Mouse (Mus musculus) embryonic facial prominence, embryonic 14.5 days (tissue): ENCODE measurements around the gene Polr3h. TPM values are rescaled to one million over a fixed set of nuclear protein-coding genes. Genes with fewer than 3 reads are reported as not detected.
A peak's percentile ranks its signal among the peaks of the same experiment; 100 is the strongest.
"Not testable (repeated sequence)": the region's sequence is repeated elsewhere in the genome, so short reads cannot be mapped to it uniquely, and the experiment has no call there.

Source experiments
- ATAC-seq: fragments of 200-750 bp; cut with Nextera tagmentation; 2 replicates; pipeline ENCODE4 v1.8.0; 2017; ENCODE audit warnings: low read depth, moderate number of reproducible peaks, moderate TSS enrichment
- DNase-seq: peaks from one replicate; pipeline ENCODE4 v3.0.0-alpha.2; 2015; ENCODE audit warnings: low spot score
- H3K27ac ChIP-seq: fragments of 300-500 bp; sonication (generic); replicated peaks from 2 replicates; pipeline ENCODE4 v1.5.1; 2014; ENCODE audit warnings: low read depth, mild to moderate bottlenecking, low read length, moderate library complexity
- H3K27me3 ChIP-seq: fragments of 300-500 bp; sonication (generic); replicated peaks from 2 replicates; pipeline ENCODE4 v1.6.1; 2014; ENCODE audit warnings: low read length; ENCODE audit not compliant: control insufficient read depth, insufficient read depth
- H3K36me3 ChIP-seq: fragments of 300-500 bp; sonication (generic); 2 replicates; pipeline ENCODE4 v1.6.1; 2014; ENCODE audit warnings: low read length, mixed read lengths; ENCODE audit not compliant: control insufficient read depth, insufficient read depth
- H3K4me1 ChIP-seq: fragments of 300-500 bp; sonication (generic); 2 replicates; pipeline ENCODE4 v1.6.1; 2014; ENCODE audit warnings: antibody characterized with exemption, low read length; ENCODE audit not compliant: control insufficient read depth, insufficient read depth
- H3K4me2 ChIP-seq: fragments of 300-500 bp; sonication (generic); 2 replicates; pipeline ENCODE4 v1.6.1; 2014; ENCODE audit warnings: low read depth, mild to moderate bottlenecking, low read length, moderate library complexity, mixed read lengths
- H3K4me3 ChIP-seq: fragments of 300-500 bp; sonication (generic); 2 replicates; pipeline ENCODE4 v1.5.1; 2014; ENCODE audit warnings: low read depth, mild to moderate bottlenecking, low read length
- H3K9ac ChIP-seq: fragments of 300-500 bp; sonication (generic); 2 replicates; pipeline ENCODE4 v1.6.1; 2014; ENCODE audit warnings: low read depth, mild to moderate bottlenecking, low read length, moderate library complexity, mixed read lengths
- H3K9me3 ChIP-seq: fragments of 300-500 bp; sonication (generic); 2 replicates; pipeline ENCODE4 v1.6.1; 2016; ENCODE audit warnings: low read length; ENCODE audit not compliant: control insufficient read depth
- WGBS: fragments of 180-500 bp; shearing (Covaris S2); extraction: QIAGEN DNeasy Blood & Tissue Kit; methylation state at CpG from one replicate; pipeline ENCODE4 v1.1.7; 2014; 5-methylcytosine and 5-hydroxymethylcytosine counted together
- polyA plus RNA-seq: library from polyadenylated mRNA; unstranded; fragments of >200 nt; fragmentation: Nextera tagmentation; extraction: Ambion mirVana; gene quantifications from 2 replicates; pipeline ENCODE4 v1.2.1, GENCODE M21; 2014

Gene Polr3h
- polyA plus RNA-seq: 70.4 and 72.6 TPM in 2 replicates

DNA sequence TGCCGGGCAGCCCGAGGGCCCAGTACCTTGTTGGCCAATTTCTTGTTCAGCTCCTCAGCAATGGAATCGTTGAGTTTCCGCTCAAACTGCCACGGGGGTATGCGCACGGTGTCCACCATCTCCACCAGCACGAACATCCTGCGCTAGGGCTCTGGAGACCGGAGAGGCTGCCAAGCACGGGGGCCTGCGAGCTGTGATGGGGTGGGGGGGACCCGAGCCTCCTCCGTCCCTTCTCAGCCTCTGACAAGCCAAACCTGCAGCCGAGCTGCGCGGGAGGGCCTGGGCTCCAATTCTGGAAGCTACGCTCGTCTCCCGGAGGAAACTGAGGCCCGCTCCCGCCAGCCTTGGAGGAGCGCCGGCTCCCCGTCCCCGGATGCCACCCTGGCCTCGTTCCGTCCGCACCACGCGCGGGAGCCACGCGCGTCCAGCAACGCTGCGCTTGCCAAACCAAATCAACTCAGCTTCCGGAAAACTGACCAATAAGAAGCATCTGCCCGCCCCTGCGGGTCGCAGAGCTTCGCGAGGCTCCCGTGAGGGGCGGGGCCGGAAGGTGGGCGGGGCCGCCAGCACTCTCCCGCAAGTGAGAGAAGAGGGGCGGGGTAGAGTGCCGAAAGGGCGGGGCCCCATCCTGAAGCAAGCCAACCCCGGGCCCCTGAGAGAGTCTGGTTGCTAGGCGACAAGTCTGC lies at the start of gene Polr3h:
TSS of gene Polr3h (minus strand) at position 481 of the 686 bp plus-strand sequence.
- no peaks in the 10 kb centered on the region for H3K9me3 ChIP-seq
- peak; percentile 96 for ATAC-seq

DNA sequence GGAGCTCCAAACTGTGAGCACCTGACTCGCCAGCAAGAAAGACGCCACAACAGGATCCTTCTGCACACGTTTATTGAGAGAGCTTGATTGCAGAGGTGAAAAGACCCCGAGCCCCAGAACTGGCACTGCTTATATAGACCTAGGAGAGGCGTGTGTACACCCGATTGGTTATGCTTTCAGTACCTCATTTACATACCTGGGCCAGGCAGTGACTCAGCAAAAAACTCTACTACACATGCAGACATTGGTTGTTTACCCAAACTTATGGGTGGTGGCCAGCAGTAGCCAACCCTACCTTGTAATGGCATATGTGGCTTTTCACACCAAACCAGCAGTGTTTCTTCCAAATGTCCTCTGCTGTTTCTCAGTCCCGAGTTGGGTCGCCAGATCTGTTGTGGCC lies 49.1 kb upstream of the Polr3h start:
- not testable (repeated sequence) for H3K9me3 ChIP-seq, H3K27me3 ChIP-seq, DNase-seq, H3K9ac ChIP-seq, H3K4me1 ChIP-seq, H3K4me2 ChIP-seq, H3K27ac ChIP-seq, H3K4me3 ChIP-seq, H3K36me3 ChIP-seq, ATAC-seq
- 94% methylated on average over 8 of the region's 8 CpGs for WGBS

More for the DNA sequence above, at the start of gene Polr3h:
- Histone ChIP-seq H3K9ac (peak within 1 kb of the TSS; percentile 79), H3K4me1 (peaks cover 12% of the 10 kb centered on the region), H3K36me3 (no peaks in the 10 kb centered on the region), H3K27ac (peak within 1 kb of the TSS; percentile 77), H3K4me2 (peak within 1 kb of the TSS; percentile 92), H3K27me3 (no peaks in the 10 kb centered on the region), H3K4me3 (peak within 1 kb of the TSS; percentile 79)
- peak; percentile 98 for DNase-seq
- under 1% methylated on average over 40 of the region's 54 CpGs for WGBS

DNA sequence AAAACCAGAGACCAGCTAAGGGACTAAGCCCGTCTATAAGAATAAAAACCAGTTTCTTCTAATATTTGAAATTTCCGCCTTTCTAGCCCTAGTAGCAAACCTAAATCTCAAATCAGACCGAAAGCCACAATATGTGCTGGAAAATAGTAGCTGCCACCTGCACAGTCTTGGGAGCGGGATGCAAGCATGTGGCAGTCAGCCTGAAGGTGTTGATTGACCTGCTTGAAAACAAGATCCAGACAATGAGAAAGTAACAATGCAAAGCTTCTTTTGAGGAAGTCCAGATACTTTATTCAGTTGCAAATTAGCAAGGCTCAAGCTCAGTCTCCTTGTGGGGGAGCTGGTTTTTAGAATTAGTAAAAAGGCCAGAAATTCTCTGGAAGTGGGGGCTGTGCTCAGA lies 44.5 kb upstream of the Polr3h start:
- not testable (repeated sequence) for H3K4me1 ChIP-seq, H3K4me3 ChIP-seq, ATAC-seq, H3K9me3 ChIP-seq, DNase-seq, H3K4me2 ChIP-seq, H3K27ac ChIP-seq, H3K9ac ChIP-seq, H3K36me3 ChIP-seq, H3K27me3 ChIP-seq
- WGBS: 90% methylated on average over 4 of the region's 4 CpGs

DNA sequence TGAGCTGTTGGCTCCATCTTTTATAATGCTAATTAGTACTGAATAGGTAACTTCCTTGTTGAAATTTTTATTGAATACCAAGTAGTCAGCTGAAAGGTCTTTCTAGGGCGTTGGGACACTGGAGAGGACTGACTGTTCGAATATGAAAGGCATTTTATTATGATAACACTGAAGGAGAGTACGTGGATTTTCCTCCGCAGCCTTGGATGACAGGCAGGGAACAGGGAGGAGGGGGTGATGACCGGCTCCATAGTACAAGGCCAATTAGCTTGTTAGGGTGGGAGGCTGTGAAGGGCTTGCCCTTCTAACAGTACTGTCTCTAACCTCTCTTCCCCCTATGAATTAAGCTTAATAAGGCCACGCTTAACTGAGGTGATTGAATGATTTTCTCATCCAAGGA lies 43.6 kb upstream of the Polr3h start:
- not testable (repeated sequence) for H3K36me3 ChIP-seq, ATAC-seq, DNase-seq, H3K27me3 ChIP-seq, H3K9me3 ChIP-seq, H3K4me3 ChIP-seq, H3K9ac ChIP-seq, H3K4me2 ChIP-seq, H3K27ac ChIP-seq, H3K4me1 ChIP-seq
- 72% methylated on average over 6 of the region's 6 CpGs for WGBS

DNA sequence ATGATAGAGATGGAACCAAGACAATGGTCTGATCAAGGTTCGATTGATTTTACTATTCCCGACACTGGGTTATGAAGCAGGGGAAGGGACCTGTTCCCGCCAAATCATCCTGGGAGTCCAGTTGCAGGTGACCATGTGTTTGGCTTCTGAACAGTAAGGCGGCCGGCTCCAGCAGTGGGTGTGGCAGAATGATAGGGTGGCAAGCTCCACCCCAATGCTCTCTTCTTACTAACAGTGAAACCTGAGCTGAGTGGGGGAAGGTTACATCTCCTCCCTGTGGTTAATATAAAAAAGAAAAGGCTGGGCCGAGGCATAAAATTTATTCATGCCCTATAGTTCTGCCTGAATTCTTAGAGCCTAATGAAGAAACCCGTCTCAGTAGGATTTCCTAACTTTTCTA lies 43.1 kb upstream of the Polr3h start:
- H3K9ac ChIP-seq: no peak overlapping the region
- no peaks in the 10 kb centered on the region for H3K36me3 ChIP-seq
- 52% methylated on average over 7 of the region's 7 CpGs for WGBS
- DNase-seq: peak; percentile 42
- no peaks in the 10 kb centered on the region for H3K4me1 ChIP-seq
- no peak overlapping the region for H3K27ac ChIP-seq
- no peak overlapping the region for H3K4me3 ChIP-seq
- H3K9me3 ChIP-seq: peaks cover 8% of the 10 kb centered on the region
- H3K27me3 ChIP-seq: no peaks in the 10 kb centered on the region
- ATAC-seq: no peak
- H3K4me2 ChIP-seq: no peak overlapping the region

DNA sequence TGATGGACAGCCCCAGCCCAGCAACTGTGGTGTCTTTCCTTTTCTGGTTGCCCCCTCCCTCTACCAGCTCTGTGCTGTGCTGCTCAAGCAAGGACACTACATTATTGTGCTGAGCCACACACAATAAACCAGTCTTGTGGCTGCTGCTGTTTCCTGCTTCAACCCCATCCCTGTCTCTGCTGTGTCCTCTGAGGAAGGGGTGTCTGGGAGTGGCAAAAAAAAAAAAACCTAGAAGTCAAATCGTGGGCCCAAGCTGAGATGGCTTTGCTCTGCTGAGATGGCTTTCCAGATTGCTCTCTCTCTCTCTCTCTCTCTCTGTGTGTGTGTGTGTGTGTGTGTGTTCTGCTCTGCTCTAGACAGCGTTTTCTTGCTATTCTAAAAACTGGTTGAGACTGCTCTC lies 42.4 kb upstream of the Polr3h start:
- Histone ChIP-seq H3K36me3 (no peaks in the 10 kb centered on the region), H3K9ac (no peak overlapping the region), H3K27me3 (no peaks in the 10 kb centered on the region), H3K27ac (no peak overlapping the region), H3K4me3 (no peak overlapping the region), H3K4me1 (no peaks in the 10 kb centered on the region), H3K9me3 (peaks cover 8% of the 10 kb centered on the region), H3K4me2 (no peak overlapping the region)
- 57% methylated on average over 2 of the region's 2 CpGs for WGBS
- DNase-seq (no peak), ATAC-seq (no peak)

DNA sequence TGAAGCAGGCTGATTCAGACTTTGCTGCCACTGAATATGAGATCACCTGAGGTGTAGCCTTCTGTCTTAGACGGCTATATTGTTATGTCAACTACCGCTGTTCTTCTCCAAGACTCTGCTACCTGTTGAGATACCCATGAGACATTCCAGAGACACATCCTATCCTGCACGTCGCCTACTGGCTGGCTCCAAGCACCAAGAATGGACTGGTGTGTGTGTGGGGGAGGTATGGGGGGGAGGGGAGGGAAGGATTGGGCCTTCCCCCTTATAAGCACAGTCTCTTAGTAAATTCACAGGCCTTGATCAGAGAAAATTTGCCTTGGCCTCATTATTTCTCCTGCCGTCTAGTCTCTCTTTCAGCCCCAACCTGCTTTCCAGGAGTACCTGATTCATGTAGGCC lies 41.8 kb upstream of the Polr3h start:
- Histone ChIP-seq H3K27me3 (no peaks in the 10 kb centered on the region), H3K9me3 (peaks cover 5% of the 10 kb centered on the region; the same call in 1 of the 2 replicates), H3K4me1 (no peaks in the 10 kb centered on the region), H3K27ac (no peak overlapping the region), H3K9ac (no peak overlapping the region), H3K4me2 (no peak overlapping the region), H3K36me3 (no peaks in the 10 kb centered on the region), H3K4me3 (no peak overlapping the region)
- ATAC-seq (no peak), DNase-seq (no peak)
- 85% methylated on average over 5 of the region's 5 CpGs for WGBS

DNA sequence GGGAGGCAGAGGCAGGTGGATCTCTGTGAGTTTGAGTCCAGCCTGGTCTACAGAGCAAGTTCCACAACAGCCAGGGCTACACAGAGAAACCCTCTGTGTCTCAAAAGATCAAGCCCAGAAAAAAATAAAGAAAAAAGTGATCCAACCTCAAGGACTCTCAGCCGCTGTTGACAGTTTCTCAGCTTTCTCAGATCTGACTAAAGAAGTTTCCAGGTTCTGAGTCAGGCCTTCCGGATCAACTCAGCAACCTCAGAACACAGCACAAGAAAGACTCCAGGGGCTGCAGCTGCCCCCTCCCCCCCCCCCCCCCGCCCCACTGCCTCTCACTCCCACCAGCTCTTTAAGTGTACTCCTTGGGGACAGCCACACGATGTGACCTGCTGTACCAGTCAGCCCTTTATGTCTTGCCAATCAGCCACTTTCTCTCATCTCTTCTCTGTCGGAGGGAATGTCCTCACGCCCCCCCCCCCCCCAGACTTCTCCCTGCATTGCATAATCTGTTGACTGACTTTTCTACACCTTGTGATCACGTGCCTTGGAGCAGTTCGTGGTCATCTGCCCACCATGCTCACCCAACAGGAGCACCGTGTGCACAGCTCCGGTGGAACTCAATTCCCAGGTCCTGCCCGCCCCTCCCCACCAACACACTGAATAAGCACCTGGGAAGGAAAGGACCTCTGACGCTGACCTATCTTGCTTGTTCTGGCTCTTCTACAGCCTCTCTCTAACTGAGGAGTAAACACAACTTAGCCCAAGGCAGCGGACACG lies 40.2 kb upstream of the Polr3h start:
- Histone ChIP-seq H3K9ac (no peak overlapping the region), H3K4me1 (no peaks in the 10 kb centered on the region), H3K27ac (no peak overlapping the region), H3K36me3 (no peaks in the 10 kb centered on the region), H3K4me2 (no peak overlapping the region), H3K9me3 (no peaks in the 10 kb centered on the region), H3K4me3 (no peak overlapping the region), H3K27me3 (no peaks in the 10 kb centered on the region)
- DNase-seq (no peak), ATAC-seq (no peak)
- 82% methylated on average over 12 of the region's 14 CpGs for WGBS
